Mouse (Mus musculus) limb, embryonic 11.5 days (tissue): ENCODE measurements around the gene Il25. TPM values are rescaled to one million over a fixed set of nuclear protein-coding genes. Genes with fewer than 3 reads are reported as not detected.
"Not testable (repeated sequence)": the region's sequence is repeated elsewhere in the genome, so short reads cannot be mapped to it uniquely, and the experiment has no call there.

Source experiments
- ATAC-seq: fragments of 200-750 bp; cut with Nextera tagmentation; 2 replicates; pipeline ENCODE4 v1.8.0; 2017; ENCODE audit warnings: low read depth; ENCODE audit not compliant: insufficient number of reproducible peaks, low FRiP score, low TSS enrichment
- DNase-seq: peaks from one replicate; pipeline ENCODE4 v3.0.0-alpha.2; 2015; ENCODE audit warnings: low spot score
- H3K27ac ChIP-seq: fragments of 300-500 bp; sonication (generic); replicated peaks from 2 replicates; pipeline ENCODE4 v1.5.1; 2014; ENCODE audit warnings: low read depth, mild to moderate bottlenecking, low read length
- H3K27me3 ChIP-seq: fragments of 300-500 bp; sonication (generic); 2 replicates; pipeline ENCODE4 v1.6.1; 2014; ENCODE audit warnings: mild to moderate bottlenecking, low read length, mixed read lengths; ENCODE audit not compliant: control insufficient read depth, insufficient read depth
- H3K36me3 ChIP-seq: fragments of 300-500 bp; sonication (generic); 2 replicates; pipeline ENCODE4 v1.6.1; 2014; ENCODE audit warnings: mild to moderate bottlenecking, low read length, moderate library complexity, mixed read lengths; ENCODE audit not compliant: control insufficient read depth, insufficient read depth
- H3K4me1 ChIP-seq: fragments of 300-500 bp; sonication (generic); 2 replicates; pipeline ENCODE4 v1.6.1; 2014; ENCODE audit warnings: low read length, mixed read lengths; ENCODE audit not compliant: control insufficient read depth, insufficient read depth
- H3K4me2 ChIP-seq: fragments of 300-500 bp; sonication (generic); 2 replicates; pipeline ENCODE4 v1.6.1; 2014; ENCODE audit warnings: low read depth, mild to moderate bottlenecking, moderate library complexity; ENCODE audit not compliant: severe bottlenecking
- H3K4me3 ChIP-seq: fragments of 300-500 bp; sonication (generic); 2 replicates; pipeline ENCODE4 v1.5.1; 2014; ENCODE audit warnings: low read depth, low read length
- H3K9ac ChIP-seq: fragments of 300-500 bp; sonication (generic); 2 replicates; pipeline ENCODE4 v1.6.1; 2014; ENCODE audit warnings: mild to moderate bottlenecking, low read length
- H3K9me3 ChIP-seq: fragments of 300-500 bp; sonication (generic); 2 replicates; pipeline ENCODE4 v1.6.1; 2016; ENCODE audit warnings: low read length; ENCODE audit not compliant: control insufficient read depth
- WGBS: fragments of 180-500 bp; shearing (Covaris S2); extraction: QIAGEN DNeasy Blood & Tissue Kit; methylation state at CpG from one replicate; pipeline ENCODE4 v1.1.7; 2014; 5-methylcytosine and 5-hydroxymethylcytosine counted together
- polyA plus RNA-seq: library from polyadenylated mRNA; unstranded; fragments of >200 nt; fragmentation: Nextera tagmentation; extraction: Ambion mirVana; gene quantifications from 2 replicates; pipeline ENCODE4 v1.2.1, GENCODE M21; 2014

Il25 gene
- polyA plus RNA-seq, 1 experiment from 2014 or later: not detected

DNA sequence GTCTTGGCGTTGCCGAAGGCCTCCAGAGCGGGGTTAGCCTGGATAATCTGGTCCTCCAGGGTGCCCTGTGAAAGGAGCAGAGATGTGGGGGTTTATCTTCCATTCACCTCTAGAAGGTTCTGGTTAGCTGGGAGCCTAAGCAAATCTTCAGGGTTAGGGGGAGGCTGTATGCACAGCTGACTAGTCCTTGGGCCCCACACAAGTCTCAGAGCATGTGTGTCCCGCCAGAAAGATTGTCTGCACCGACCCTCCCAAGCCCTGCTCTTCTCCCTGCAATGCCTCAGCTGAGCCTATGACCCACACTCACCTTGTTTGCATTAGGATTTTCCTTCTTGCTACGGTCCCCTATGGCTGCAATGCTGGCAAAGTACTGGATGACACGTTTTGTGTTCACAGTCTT, 30.2 kb downstream of the Il25 start:
- H3K27me3 ChIP-seq: no peaks in the 10 kb centered on the region
- DNase-seq (no peak), ATAC-seq (no peak)
- peaks cover 3% of the 10 kb centered on the region; the same call in 1 of the 2 replicates for H3K4me1 ChIP-seq
- H3K27ac ChIP-seq: no peak overlapping the region
- no peaks in the 10 kb centered on the region for H3K36me3 ChIP-seq
- H3K9me3 ChIP-seq: no peaks in the 10 kb centered on the region
- H3K9ac ChIP-seq: no peak overlapping the region
- no peak overlapping the region for H3K4me3 ChIP-seq
- WGBS: 92% methylated on average over 7 of the region's 7 CpGs
- no peak overlapping the region for H3K4me2 ChIP-seq

DNA sequence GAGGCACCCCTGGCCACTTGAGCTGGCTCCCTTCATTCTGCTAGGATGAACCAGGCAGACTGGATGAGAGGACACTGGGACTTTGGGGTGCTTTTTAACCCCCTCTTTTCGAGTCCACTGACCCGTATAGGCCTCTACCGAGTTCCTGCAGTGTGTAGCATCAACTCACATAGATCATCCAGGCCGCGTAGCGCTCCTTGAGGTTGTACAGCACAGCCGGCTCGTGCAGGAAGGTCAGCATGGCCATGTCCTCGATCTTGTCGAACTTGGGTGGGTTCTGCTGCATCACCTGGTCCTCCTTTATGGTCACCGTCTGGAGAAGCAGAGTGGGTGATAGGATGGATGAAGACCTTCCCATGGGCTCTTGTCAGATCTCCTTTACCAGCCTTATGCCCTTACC, 31.2 kb downstream of the Il25 start:
- WGBS: 92% methylated on average over 11 of the region's 11 CpGs
- no peak overlapping the region for H3K27ac ChIP-seq
- H3K27me3 ChIP-seq: no peaks in the 10 kb centered on the region
- no peak for DNase-seq
- H3K4me3 ChIP-seq: no peak overlapping the region
- no peak overlapping the region for H3K4me2 ChIP-seq
- H3K36me3 ChIP-seq: no peaks in the 10 kb centered on the region
- peaks cover 3% of the 10 kb centered on the region; the same call in 1 of the 2 replicates for H3K4me1 ChIP-seq
- ATAC-seq: no peak
- H3K9me3 ChIP-seq: no peaks in the 10 kb centered on the region
- no peak overlapping the region for H3K9ac ChIP-seq

DNA sequence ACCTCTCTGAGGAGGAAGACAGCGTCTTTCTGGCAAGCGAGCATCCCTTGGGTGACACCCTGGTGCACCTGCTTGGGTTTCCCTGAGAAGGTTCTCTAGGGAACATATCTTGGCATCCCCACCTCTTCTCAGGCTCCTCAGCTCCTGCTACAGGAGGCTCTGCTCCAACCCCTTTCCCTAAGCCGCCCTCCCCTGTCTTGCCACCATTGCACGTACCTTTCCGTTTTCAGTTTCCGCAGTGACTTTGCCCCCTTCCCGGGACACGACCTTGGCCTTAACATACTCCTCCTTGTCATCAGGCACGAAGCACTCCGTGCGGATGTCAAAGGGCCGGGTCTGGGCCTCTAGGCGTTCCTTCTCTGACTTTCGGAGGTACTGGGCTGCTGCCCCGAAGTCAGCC, 32.5 kb downstream of the Il25 start:
- Histone ChIP-seq H3K27me3 (no peaks in the 10 kb centered on the region), H3K4me3 (no peak overlapping the region), H3K4me2 (no peak overlapping the region), H3K4me1 (peaks cover 3% of the 10 kb centered on the region; the same call in 1 of the 2 replicates), H3K36me3 (no peaks in the 10 kb centered on the region), H3K9me3 (no peaks in the 10 kb centered on the region), H3K27ac (no peak overlapping the region), H3K9ac (no peak overlapping the region)
- no peak for DNase-seq
- no peak for ATAC-seq
- WGBS: 77% methylated on average over 15 of the region's 15 CpGs

DNA sequence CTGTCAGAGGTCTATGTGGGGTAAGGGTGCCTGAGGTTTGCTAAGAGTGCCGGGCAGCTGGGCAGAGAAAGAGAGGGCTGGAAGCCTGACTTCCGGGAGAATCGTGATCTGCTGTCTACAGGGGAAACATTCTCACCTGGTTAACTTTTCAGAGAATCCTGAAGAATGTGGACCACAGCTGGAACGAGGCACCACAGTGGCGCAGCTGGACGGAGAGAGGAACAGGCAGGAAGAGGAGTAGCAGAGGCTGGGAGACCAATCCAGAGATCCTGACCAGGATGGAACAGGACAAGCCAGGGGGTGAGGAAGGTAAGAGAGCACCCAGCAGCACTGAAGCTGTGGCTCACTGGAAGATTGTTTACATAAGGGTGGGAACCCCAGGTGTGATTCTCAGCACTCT, 33.1 kb downstream of the Il25 start:
- DNase-seq: no peak
- Histone ChIP-seq H3K4me2 (no peak overlapping the region), H3K27ac (no peak overlapping the region), H3K9ac (no peak overlapping the region), H3K4me1 (peaks cover 3% of the 10 kb centered on the region; the same call in 1 of the 2 replicates), H3K4me3 (no peak overlapping the region), H3K9me3 (no peaks in the 10 kb centered on the region), H3K27me3 (no peaks in the 10 kb centered on the region), H3K36me3 (no peaks in the 10 kb centered on the region)
- 53% methylated on average over 6 of the region's 6 CpGs for WGBS
- no peak for ATAC-seq

DNA sequence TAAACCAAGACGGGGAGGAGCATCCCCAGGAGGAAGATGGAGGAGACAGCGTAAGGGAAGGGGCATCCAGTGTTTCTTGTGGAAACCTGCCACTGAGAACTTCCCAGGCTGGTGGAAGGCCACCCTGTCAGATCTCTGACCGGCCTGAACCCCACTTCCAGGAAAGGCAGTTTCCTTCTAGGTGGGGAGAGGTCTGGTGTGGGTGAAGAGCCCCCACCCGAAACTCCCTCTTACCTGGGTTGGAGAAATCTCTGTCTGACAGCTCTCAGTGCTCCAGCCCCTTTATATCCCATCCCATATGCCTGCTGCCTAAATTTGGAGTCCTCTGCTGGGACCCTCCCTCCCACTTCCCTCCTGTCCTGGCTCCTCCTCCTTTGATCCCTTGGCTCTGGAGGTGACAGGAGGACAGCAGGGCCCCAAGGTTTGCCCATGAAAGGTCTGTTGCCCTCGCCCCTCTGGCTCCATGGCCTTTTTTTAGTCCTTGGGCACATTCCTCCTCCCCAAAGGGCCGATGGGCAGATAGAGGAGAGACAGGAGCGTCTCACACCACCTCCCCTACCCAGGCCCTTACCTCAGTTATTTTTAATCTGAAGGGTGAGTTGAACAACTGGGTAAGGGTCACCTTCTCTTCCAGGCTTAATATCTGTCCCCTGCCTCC, 34.0 kb downstream of the Il25 start, which contains the start of gene Myh6:
Myh6 (minus strand) TSS at position 608 of the 658 bp plus-strand sequence.
- H3K27me3 ChIP-seq: no peaks in the 10 kb centered on the region
- no peaks in the 10 kb centered on the region for H3K36me3 ChIP-seq
- H3K4me2 ChIP-seq: no peak within 1 kb of the TSS
- WGBS: 63% methylated on average over 7 of the region's 7 CpGs
- H3K9me3 ChIP-seq: no peaks in the 10 kb centered on the region
- no peak within 1 kb of the TSS for H3K9ac ChIP-seq
- ATAC-seq (no peak), DNase-seq (no peak)
- H3K27ac ChIP-seq: no peak within 1 kb of the TSS
- H3K4me3 ChIP-seq: no peak within 1 kb of the TSS
- H3K4me1 ChIP-seq: peaks cover 3% of the 10 kb centered on the region; the same call in 1 of the 2 replicates

DNA sequence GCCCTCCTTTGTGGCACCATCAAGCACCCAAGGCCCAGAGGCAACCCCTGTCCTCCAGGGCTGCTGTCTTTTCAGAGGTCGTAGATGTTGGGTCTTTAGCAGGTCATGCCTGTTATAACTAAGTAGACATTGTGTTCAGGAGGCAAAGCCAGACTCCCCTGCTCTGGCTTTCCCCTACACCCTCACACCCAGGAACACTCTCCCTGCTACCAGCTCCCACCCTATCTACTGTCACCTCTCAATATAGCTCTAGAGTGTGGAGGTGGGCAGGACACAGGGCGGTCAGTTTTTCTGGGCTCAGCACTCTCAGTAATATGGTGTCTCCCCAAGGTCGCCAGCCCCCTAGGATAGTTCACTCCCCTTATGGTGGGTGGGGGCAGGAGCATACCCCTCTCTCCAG, 35.4 kb downstream of the Il25 start:
- H3K9ac ChIP-seq: no peak overlapping the region
- H3K36me3 ChIP-seq: no peaks in the 10 kb centered on the region
- no peaks in the 10 kb centered on the region for H3K9me3 ChIP-seq
- DNase-seq (no peak), ATAC-seq (no peak)
- H3K27me3 ChIP-seq: no peaks in the 10 kb centered on the region
- no peak overlapping the region for H3K27ac ChIP-seq
- WGBS: 82% methylated on average over 3 of the region's 3 CpGs
- no peak overlapping the region for H3K4me3 ChIP-seq
- H3K4me1 ChIP-seq: peaks cover 3% of the 10 kb centered on the region; the same call in 1 of the 2 replicates
- no peak overlapping the region for H3K4me2 ChIP-seq

DNA sequence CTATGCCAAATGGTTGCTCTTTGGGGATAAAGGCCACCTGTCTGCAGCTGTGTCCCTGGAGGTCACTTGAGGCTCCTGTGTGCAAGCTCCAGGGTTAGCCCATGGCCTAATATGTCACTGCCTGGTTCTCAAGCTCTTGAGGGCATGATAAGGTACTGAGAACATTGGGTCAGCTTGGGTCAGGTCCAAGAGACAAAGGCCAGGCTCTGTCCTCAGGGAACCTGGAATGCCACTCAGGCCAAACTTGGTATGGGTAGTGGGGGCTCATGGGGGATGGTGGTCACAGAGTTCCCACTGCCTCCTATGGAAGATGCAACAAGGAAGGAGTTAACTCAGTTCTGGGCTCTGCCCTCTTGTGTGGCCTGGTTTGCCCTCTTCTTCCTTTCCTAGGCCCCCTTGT, 35.8 kb downstream of the Il25 start:
- no peak overlapping the region for H3K4me2 ChIP-seq
- DNase-seq: no peak
- H3K27me3 ChIP-seq: no peaks in the 10 kb centered on the region
- H3K4me1 ChIP-seq: peaks cover 3% of the 10 kb centered on the region; the same call in 1 of the 2 replicates
- no peaks in the 10 kb centered on the region for H3K9me3 ChIP-seq
- H3K36me3 ChIP-seq: no peaks in the 10 kb centered on the region
- ATAC-seq: no peak
- no peak overlapping the region for H3K9ac ChIP-seq
- no peak overlapping the region for H3K4me3 ChIP-seq
- H3K27ac ChIP-seq: no peak overlapping the region

DNA sequence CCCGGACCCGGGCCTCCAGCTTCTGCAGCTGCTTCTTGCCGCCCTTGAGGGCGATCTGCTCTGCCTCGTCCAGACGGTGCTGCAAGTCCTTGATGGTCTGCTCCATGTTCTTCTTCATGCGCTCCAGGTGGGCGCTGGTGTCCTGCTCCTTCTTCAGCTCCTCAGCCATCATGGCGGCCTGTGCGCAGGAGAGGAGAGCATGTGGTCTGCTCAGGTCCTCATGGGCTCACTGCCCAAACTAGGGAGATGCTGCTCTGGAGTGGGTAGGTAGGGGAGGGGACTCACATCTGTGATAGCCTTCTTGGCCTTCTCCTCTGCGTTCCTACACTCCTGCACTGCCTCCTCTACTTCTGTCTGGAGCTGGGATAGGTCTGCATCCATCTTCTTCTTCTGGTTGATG, 40.3 kb downstream of the Il25 start:
- not testable (repeated sequence) for H3K9ac ChIP-seq, H3K27me3 ChIP-seq, H3K4me1 ChIP-seq, H3K4me3 ChIP-seq, H3K4me2 ChIP-seq, DNase-seq, H3K27ac ChIP-seq, ATAC-seq, H3K9me3 ChIP-seq, H3K36me3 ChIP-seq
- WGBS: 97% methylated on average over 7 of the region's 11 CpGs
